Mouse (Mus musculus) forebrain, embryonic 12.5 days (tissue): ENCODE data around the gene Ngrn. TPM values are rescaled to one million over a fixed set of nuclear protein-coding genes. Genes with fewer than 3 reads are reported as not detected.

ENCODE experiments used
- ATAC-seq: fragments of 200-750 bp; cut with Nextera tagmentation; 2 replicates; pipeline ENCODE4 v1.8.0; 2017; ENCODE audit warnings: moderate TSS enrichment; ENCODE audit not compliant: low FRiP score
- H3K27ac ChIP-seq: fragments of 300-500 bp; sonication (generic); 2 replicates; pipeline ENCODE4 v1.5.1; 2016; ENCODE audit warnings: mild to moderate bottlenecking
- H3K27me3 ChIP-seq: fragments of 300-500 bp; sonication (generic); 2 replicates; pipeline ENCODE4 v1.6.1; 2016; ENCODE audit warnings: mild to moderate bottlenecking
- H3K36me3 ChIP-seq: fragments of 300-500 bp; sonication (generic); replicated peaks from 2 replicates; pipeline ENCODE4 v1.6.1; 2016; ENCODE audit warnings: mild to moderate bottlenecking
- H3K4me1 ChIP-seq: fragments of 300-500 bp; sonication (generic); 2 replicates; pipeline ENCODE4 v1.6.1; 2016
- H3K4me2 ChIP-seq: fragments of 300-500 bp; sonication (generic); 2 replicates; pipeline ENCODE4 v1.6.1; 2016; ENCODE audit warnings: mild to moderate bottlenecking, moderate library complexity
- H3K4me3 ChIP-seq: fragments of 300-500 bp; sonication (generic); replicated peaks from 2 replicates; pipeline ENCODE4 v1.5.1; 2016; ENCODE audit warnings: mild to moderate bottlenecking
- H3K9ac ChIP-seq: fragments of 300-500 bp; sonication (generic); 2 replicates; pipeline ENCODE4 v1.6.1; 2016; ENCODE audit warnings: mild to moderate bottlenecking
- H3K9me3 ChIP-seq: fragments of 300-500 bp; sonication (generic); 2 replicates; pipeline ENCODE4 v1.6.1; 2016
- WGBS: fragments of 180-500 bp; shearing (Covaris S2); methylation state at CpG from one replicate; pipeline ENCODE4 v1.1.7; 2016; 5-methylcytosine and 5-hydroxymethylcytosine counted together
- polyA plus RNA-seq: library from polyadenylated mRNA; unstranded; fragments of >200 nt; fragmentation: Nextera tagmentation; extraction: Ambion mirVana; gene quantifications from 2 replicates; pipeline ENCODE4 v1.2.1, GENCODE M21; 2016

Gene Ngrn
- polyA plus RNA-seq, 1 experiment from 2014 or later: 56.8 TPM

GRCm38 (mm10) chr7:80233799-80234198 lies 27.2 kb upstream of the Ngrn start:
- H3K27me3 ChIP-seq: peaks cover 11% of the 10 kb centered on the region
- peaks cover 21% of the 10 kb centered on the region for H3K4me1 ChIP-seq
- H3K4me2 ChIP-seq: peak overlapping the region; percentile 85
- no peak overlapping the region for H3K4me3 ChIP-seq
- WGBS: 82% methylated on average over 9 of the region's 9 CpGs
- H3K36me3 ChIP-seq: peaks cover 7% of the 10 kb centered on the region
- H3K9me3 ChIP-seq: no peaks in the 10 kb centered on the region
- H3K27ac ChIP-seq: no peak overlapping the region
- no peak overlapping the region for H3K9ac ChIP-seq
- no peak for ATAC-seq

GRCm38 (mm10) chr7:80238542-80238941 lies 22.5 kb upstream of the Ngrn start:
- no peak for ATAC-seq
- H3K36me3 ChIP-seq: peaks cover 25% of the 10 kb centered on the region
- no peak overlapping the region for H3K9ac ChIP-seq
- 88% methylated on average over 10 of the region's 10 CpGs for WGBS
- H3K4me2 ChIP-seq: no peak overlapping the region
- H3K4me1 ChIP-seq: peaks cover 11% of the 10 kb centered on the region
- H3K27ac ChIP-seq: no peak overlapping the region
- H3K27me3 ChIP-seq: no peaks in the 10 kb centered on the region
- no peaks in the 10 kb centered on the region for H3K9me3 ChIP-seq
- H3K4me3 ChIP-seq: no peak overlapping the region

GRCm38 (mm10) chr7:80241661-80242060 lies 19.4 kb upstream of the Ngrn start:
- Histone ChIP-seq H3K9me3 (no peaks in the 10 kb centered on the region), H3K27me3 (no peaks in the 10 kb centered on the region), H3K4me1 (no peaks in the 10 kb centered on the region), H3K4me2 (no peak overlapping the region), H3K36me3 (peaks cover 25% of the 10 kb centered on the region), H3K27ac (no peak overlapping the region), H3K4me3 (no peak overlapping the region), H3K9ac (no peak overlapping the region)
- 92% methylated on average over 4 of the region's 4 CpGs for WGBS
- no peak for ATAC-seq

GRCm38 (mm10) chr7:80244851-80245250 lies 16.2 kb upstream of the Ngrn start:
- ATAC-seq: no peak
- Histone ChIP-seq H3K4me1 (no peaks in the 10 kb centered on the region), H3K27ac (no peak overlapping the region), H3K9me3 (no peaks in the 10 kb centered on the region), H3K27me3 (no peaks in the 10 kb centered on the region), H3K4me3 (no peak overlapping the region), H3K4me2 (no peak overlapping the region), H3K36me3 (peaks cover 8% of the 10 kb centered on the region), H3K9ac (no peak overlapping the region)
- 91% methylated on average over 4 of the region's 4 CpGs for WGBS

GRCm38 (mm10) chr7:80246148-80246721 lies 14.8 kb upstream of the Ngrn start, which contains the start of gene Ttll13:
Gene Ttll13 (plus strand): TSS chr7:80246376.
- ATAC-seq: peak; percentile 98
- H3K4me1 ChIP-seq: no peaks in the 10 kb centered on the region
- peak within 1 kb of the TSS; percentile 48 for H3K4me3 ChIP-seq
- H3K9ac ChIP-seq: peak within 1 kb of the TSS; percentile 61
- WGBS: under 1% methylated on average over 48 of the region's 48 CpGs
- H3K27ac ChIP-seq: peak within 1 kb of the TSS; percentile 83
- no peaks in the 10 kb centered on the region for H3K36me3 ChIP-seq
- peak within 1 kb of the TSS; percentile 65 for H3K4me2 ChIP-seq
- no peaks in the 10 kb centered on the region for H3K9me3 ChIP-seq
- H3K27me3 ChIP-seq: peaks cover 4% of the 10 kb centered on the region; the same call in 1 of the 2 replicates

GRCm38 (mm10) chr7:80246859-80247258 lies 14.2 kb upstream of the Ngrn start:
- Histone ChIP-seq H3K4me3 (peak overlapping the region; percentile 48), H3K27me3 (peaks cover 4% of the 10 kb centered on the region), H3K4me2 (peak overlapping the region; percentile 65), H3K9ac (peak overlapping the region; percentile 61; the same call in 1 of the 2 replicates), H3K36me3 (no peaks in the 10 kb centered on the region), H3K9me3 (no peaks in the 10 kb centered on the region), H3K4me1 (no peaks in the 10 kb centered on the region), H3K27ac (no peak overlapping the region)
- 72% methylated on average over 7 of the region's 7 CpGs for WGBS
- ATAC-seq: no peak

- Histone ChIP-seq H3K36me3 (no peaks in the 10 kb centered on the region), H3K4me3 (no peak overlapping the region), H3K4me1 (no peaks in the 10 kb centered on the region), H3K27ac (no peak overlapping the region), H3K4me2 (no peak overlapping the region), H3K27me3 (peaks cover 30% of the 10 kb centered on the region), H3K9me3 (no peaks in the 10 kb centered on the region), H3K9ac (no peak overlapping the region)
- 82% methylated on average over 7 of the region's 7 CpGs for WGBS
- no peak for ATAC-seq
Measured at GRCm38 (mm10) chr7:80252437-80252836, 8.6 kb upstream of the Ngrn start.

- no peaks in the 10 kb centered on the region for H3K4me1 ChIP-seq
- 89% methylated on average over 11 of the region's 11 CpGs for WGBS
- H3K27me3 ChIP-seq: peaks cover 33% of the 10 kb centered on the region
- no peak overlapping the region for H3K4me2 ChIP-seq
- no peaks in the 10 kb centered on the region for H3K9me3 ChIP-seq
- no peak overlapping the region for H3K4me3 ChIP-seq
- no peak for ATAC-seq
- no peaks in the 10 kb centered on the region for H3K36me3 ChIP-seq
- no peak overlapping the region for H3K9ac ChIP-seq
- no peak overlapping the region for H3K27ac ChIP-seq
Measured at GRCm38 (mm10) chr7:80252886-80253285, 8.1 kb upstream of the Ngrn start.

GRCm38 (mm10) chr7:80255981-80256380 lies 5.0 kb upstream of the Ngrn start:
- no peaks in the 10 kb centered on the region for H3K36me3 ChIP-seq
- 66% methylated on average over 2 of the region's 2 CpGs for WGBS
- H3K4me1 ChIP-seq: no peaks in the 10 kb centered on the region
- no peak overlapping the region for H3K27ac ChIP-seq
- ATAC-seq: no peak
- no peak overlapping the region for H3K4me2 ChIP-seq
- H3K27me3 ChIP-seq: peaks cover 52% of the 10 kb centered on the region
- no peak overlapping the region for H3K9ac ChIP-seq
- H3K9me3 ChIP-seq: no peaks in the 10 kb centered on the region
- no peak overlapping the region for H3K4me3 ChIP-seq

GRCm38 (mm10) chr7:80257706-80258105 lies 3.3 kb upstream of the Ngrn start:
- ATAC-seq: no peak
- H3K4me1 ChIP-seq: peaks cover 9% of the 10 kb centered on the region
- H3K4me2 ChIP-seq: no peak overlapping the region
- no peak overlapping the region for H3K27ac ChIP-seq
- peaks cover 48% of the 10 kb centered on the region for H3K27me3 ChIP-seq
- H3K4me3 ChIP-seq: no peak overlapping the region
- H3K36me3 ChIP-seq: no peaks in the 10 kb centered on the region
- WGBS: 82% methylated on average over 2 of the region's 2 CpGs
- no peak overlapping the region for H3K9ac ChIP-seq
- no peaks in the 10 kb centered on the region for H3K9me3 ChIP-seq

GRCm38 (mm10) chr7:80261372-80261990 lies 466 bp downstream of the Ngrn start:
- Histone ChIP-seq H3K9ac (peak overlapping the region; percentile 80), H3K4me2 (peak overlapping the region; percentile 94), H3K36me3 (peaks cover 32% of the 10 kb centered on the region), H3K4me1 (peaks cover 9% of the 10 kb centered on the region), H3K4me3 (peak overlapping the region; percentile 86), H3K27me3 (peaks cover 33% of the 10 kb centered on the region), H3K27ac (peak overlapping the region; percentile 75), H3K9me3 (no peaks in the 10 kb centered on the region)
- WGBS: 2% methylated on average over 32 of the region's 32 CpGs
- ATAC-seq: peak; percentile 70; the same call in 1 of the 2 replicates

GRCm38 (mm10) chr7:80264606-80265005 lies 3.6 kb downstream of the Ngrn start:
- Histone ChIP-seq H3K27me3 (peaks cover 5% of the 10 kb centered on the region), H3K27ac (no peak overlapping the region)
- 95% methylated on average over 12 of the region's 12 CpGs for WGBS

GRCm38 (mm10) chr7:80267764-80268163 lies 6.7 kb downstream of the Ngrn start:
- Histone ChIP-seq H3K27me3 (no peaks in the 10 kb centered on the region), H3K4me3 (no peak overlapping the region)
- ATAC-seq: no peak

More at GRCm38 (mm10) chr7:80264606-80265005, 3.6 kb downstream of the Ngrn start:
- no peaks in the 10 kb centered on the region for H3K9me3 ChIP-seq
- H3K36me3 ChIP-seq: peaks cover 38% of the 10 kb centered on the region
- no peak overlapping the region for H3K4me3 ChIP-seq
- H3K9ac ChIP-seq: no peak overlapping the region
- H3K4me1 ChIP-seq: peaks cover 15% of the 10 kb centered on the region
- no peak overlapping the region for H3K4me2 ChIP-seq
- ATAC-seq: no peak

More at GRCm38 (mm10) chr7:80267764-80268163, 6.7 kb downstream of the Ngrn start:
- WGBS: 93% methylated on average over 1 of the region's 1 CpGs
- Histone ChIP-seq H3K36me3 (peaks cover 43% of the 10 kb centered on the region), H3K9me3 (no peaks in the 10 kb centered on the region), H3K4me1 (peaks cover 18% of the 10 kb centered on the region), H3K4me2 (no peak overlapping the region), H3K9ac (no peak overlapping the region), H3K27ac (no peak overlapping the region)
